Mouse (Mus musculus): ENCODE results near the gene Gm20388. TPM values are rescaled to one million over a fixed set of nuclear protein-coding genes. Genes with fewer than 3 reads are reported as not detected.

The Gm20388 gene
- polyA plus RNA-seq, 1 experiment from 2014 or later = 5.3 TPM

DNA sequence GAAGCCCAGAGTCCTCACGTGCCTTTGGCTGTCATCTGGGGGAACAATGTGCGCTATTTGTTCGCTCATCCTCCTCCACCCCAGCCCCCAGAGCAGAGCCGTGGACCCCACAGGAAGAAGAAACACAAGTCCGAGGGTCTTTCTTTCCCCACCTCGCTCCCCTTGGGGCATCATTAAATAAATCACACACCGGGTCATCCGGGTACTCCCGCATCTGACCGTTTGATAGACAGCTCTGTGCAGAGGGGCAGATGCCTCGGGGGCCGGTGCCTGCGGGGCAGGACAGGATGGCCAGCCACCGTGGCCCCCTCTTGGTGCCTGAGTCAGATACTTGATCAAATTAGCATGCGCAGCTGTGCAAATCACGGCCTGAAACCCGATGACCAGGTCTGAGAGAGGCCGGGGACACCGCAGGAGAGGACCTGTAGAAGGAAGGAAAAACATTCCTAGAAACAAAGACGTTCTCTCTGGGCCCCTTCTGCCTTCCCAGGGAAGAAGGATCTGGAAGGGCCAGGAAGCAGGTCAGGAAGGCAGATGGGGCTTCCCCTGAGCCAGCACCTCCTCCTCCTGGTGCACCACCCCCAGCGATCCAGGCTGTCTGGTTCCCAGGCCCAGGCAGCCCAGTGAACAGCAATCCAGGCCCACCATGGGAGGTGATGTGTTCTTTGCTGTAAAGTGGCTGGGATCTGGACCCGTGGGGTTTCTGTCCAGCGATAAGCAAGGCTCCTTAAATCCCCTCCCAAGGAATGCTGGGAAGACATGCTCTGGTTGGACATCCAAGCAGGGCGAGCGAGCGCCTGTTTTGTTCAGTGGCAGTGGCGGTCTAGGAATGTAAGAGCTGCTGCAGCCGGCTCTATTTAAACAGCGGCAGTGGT lies 1383.8 kb downstream of the Gm20388 start:
- Histone ChIP-seq H3K4me2 (no peak overlapping the region), H3K4me3 (ENCODE audit: low read depth, low read length) (no peak overlapping the region), H3K27me3 (replicated peaks; ENCODE audit: control insufficient read depth, insufficient read depth, low read length) (no peaks in the 10 kb centered on the region), H3K9me3 (ENCODE audit: control insufficient read depth, low read length) (no peaks in the 10 kb centered on the region), H3K27ac (ENCODE audit: low read depth, low read length) (no peak overlapping the region; the same call in 1 of the 2 replicates), H3K4me1 (replicated peaks; ENCODE audit: control insufficient read depth, insufficient read depth, low read length) (peaks cover 3% of the 10 kb centered on the region; the same call in 1 of the 2 replicates), H3K9ac (ENCODE audit: low read depth, low read length) (no peak overlapping the region), H3K36me3 (ENCODE audit: control insufficient read depth, insufficient read depth, low read length) (no peaks in the 10 kb centered on the region)
- 43% methylated on average over 29 of the region's 29 CpGs for WGBS
- DNase-seq (ENCODE audit: low spot score) (no peak), ATAC-seq (replicated peaks; ENCODE audit: low FRiP score) (no peak)

DNA sequence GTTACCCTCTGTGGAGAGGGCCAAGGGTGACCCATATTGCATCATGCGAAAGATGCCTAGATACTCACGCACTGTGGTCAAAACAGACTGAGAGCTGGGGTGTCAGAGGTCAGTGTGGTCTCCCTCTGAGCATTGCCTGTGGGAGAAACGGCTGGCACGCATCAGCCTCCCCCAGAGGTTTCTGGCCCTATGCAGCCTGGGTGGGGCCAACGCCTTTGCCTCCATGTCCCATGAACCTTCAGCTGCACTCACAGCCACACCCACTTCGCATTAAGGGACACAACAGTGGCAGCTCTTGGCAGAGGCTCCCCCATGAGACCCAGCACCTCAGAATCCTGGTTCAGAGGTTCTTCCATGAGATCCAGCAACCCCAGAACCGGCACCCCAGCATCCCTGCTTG lies 1385.4 kb downstream of the Gm20388 start:
- Histone ChIP-seq H3K27me3 (replicated peaks; ENCODE audit: control insufficient read depth, insufficient read depth, low read length) (peaks cover 3% of the 10 kb centered on the region; the same call in 1 of the 2 replicates), H3K4me3 (ENCODE audit: low read depth, low read length) (no peak overlapping the region), H3K36me3 (ENCODE audit: control insufficient read depth, insufficient read depth, low read length) (no peaks in the 10 kb centered on the region), H3K4me1 (replicated peaks; ENCODE audit: control insufficient read depth, insufficient read depth, low read length) (peaks cover 6% of the 10 kb centered on the region; the same call in 1 of the 2 replicates), H3K9ac (ENCODE audit: low read depth, low read length) (no peak overlapping the region), H3K4me2 (no peak overlapping the region), H3K9me3 (ENCODE audit: control insufficient read depth, low read length) (no peaks in the 10 kb centered on the region), H3K27ac (ENCODE audit: low read depth, low read length) (no peak overlapping the region)
- ATAC-seq (replicated peaks; ENCODE audit: low FRiP score) = no peak
- WGBS = 67% methylated on average over 7 of the region's 7 CpGs
- DNase-seq (ENCODE audit: low spot score) = no peak

GRCm38 (mm10) chr8:121296597-121296996 lies 1386.0 kb downstream of the Gm20388 start:
- WGBS = 54% methylated on average over 5 of the region's 5 CpGs
- Histone ChIP-seq H3K4me3 (ENCODE audit: low read depth, low read length) (no peak overlapping the region), H3K4me1 (replicated peaks; ENCODE audit: control insufficient read depth, insufficient read depth, low read length) (peaks cover 11% of the 10 kb centered on the region), H3K27me3 (replicated peaks; ENCODE audit: control insufficient read depth, insufficient read depth, low read length) (peaks cover 5% of the 10 kb centered on the region; the same call in 1 of the 2 replicates), H3K4me2 (no peak overlapping the region), H3K9me3 (ENCODE audit: control insufficient read depth, low read length) (no peaks in the 10 kb centered on the region), H3K9ac (ENCODE audit: low read depth, low read length) (no peak overlapping the region), H3K36me3 (ENCODE audit: control insufficient read depth, insufficient read depth, low read length) (no peaks in the 10 kb centered on the region), H3K27ac (ENCODE audit: low read depth, low read length) (no peak overlapping the region)
- no peak for DNase-seq (ENCODE audit: low spot score)
- ATAC-seq (replicated peaks; ENCODE audit: low FRiP score) = no peak

GRCm38 (mm10) chr8:121297299-121297698 lies 1386.7 kb downstream of the Gm20388 start:
- H3K9ac ChIP-seq (ENCODE audit: low read depth, low read length) = no peak overlapping the region
- H3K27ac ChIP-seq (ENCODE audit: low read depth, low read length) = no peak overlapping the region
- no peak overlapping the region for H3K4me3 ChIP-seq (ENCODE audit: low read depth, low read length)
- H3K27me3 ChIP-seq (replicated peaks; ENCODE audit: control insufficient read depth, insufficient read depth, low read length) = peaks cover 5% of the 10 kb centered on the region; the same call in 1 of the 2 replicates
- ATAC-seq (replicated peaks; ENCODE audit: low FRiP score) (no peak), DNase-seq (ENCODE audit: low spot score) (no peak)
- H3K36me3 ChIP-seq (ENCODE audit: control insufficient read depth, insufficient read depth, low read length) = no peaks in the 10 kb centered on the region
- WGBS = 68% methylated on average over 9 of the region's 9 CpGs
- H3K4me1 ChIP-seq (replicated peaks; ENCODE audit: control insufficient read depth, insufficient read depth, low read length) = peaks cover 16% of the 10 kb centered on the region
- H3K4me2 ChIP-seq = no peak overlapping the region
- H3K9me3 ChIP-seq (ENCODE audit: control insufficient read depth, low read length) = no peaks in the 10 kb centered on the region

GRCm38 (mm10) chr8:121300066-121300465 lies 1389.4 kb downstream of the Gm20388 start:
- Histone ChIP-seq H3K27ac (ENCODE audit: low read depth, low read length) (no peak overlapping the region), H3K9ac (ENCODE audit: low read depth, low read length) (no peak overlapping the region), H3K4me1 (replicated peaks; ENCODE audit: control insufficient read depth, insufficient read depth, low read length) (peaks cover 16% of the 10 kb centered on the region), H3K9me3 (ENCODE audit: control insufficient read depth, low read length) (no peaks in the 10 kb centered on the region), H3K36me3 (ENCODE audit: control insufficient read depth, insufficient read depth, low read length) (no peaks in the 10 kb centered on the region), H3K27me3 (replicated peaks; ENCODE audit: control insufficient read depth, insufficient read depth, low read length) (peaks cover 9% of the 10 kb centered on the region; the same call in 1 of the 2 replicates), H3K4me2 (no peak overlapping the region), H3K4me3 (ENCODE audit: low read depth, low read length) (no peak overlapping the region)
- ATAC-seq (replicated peaks; ENCODE audit: low FRiP score) = no peak
- WGBS = 48% methylated on average over 4 of the region's 4 CpGs
- DNase-seq (ENCODE audit: low spot score) = no peak

GRCm38 (mm10) chr8:121300501-121301411 lies 1390.1 kb downstream of the Gm20388 start:
- Histone ChIP-seq H3K9me3 (ENCODE audit: control insufficient read depth, low read length) (no peaks in the 10 kb centered on the region), H3K4me2 (peak overlapping the region; percentile 33), H3K27ac (ENCODE audit: low read depth, low read length) (peak overlapping the region; percentile 76), H3K4me1 (replicated peaks; ENCODE audit: control insufficient read depth, insufficient read depth, low read length) (peaks cover 16% of the 10 kb centered on the region), H3K27me3 (replicated peaks; ENCODE audit: control insufficient read depth, insufficient read depth, low read length) (peaks cover 13% of the 10 kb centered on the region), H3K4me3 (ENCODE audit: low read depth, low read length) (no peak overlapping the region), H3K9ac (ENCODE audit: low read depth, low read length) (no peak overlapping the region), H3K36me3 (ENCODE audit: control insufficient read depth, insufficient read depth, low read length) (no peaks in the 10 kb centered on the region)
- DNase-seq (ENCODE audit: low spot score) = no peak
- 29% methylated on average over 28 of the region's 28 CpGs for WGBS
- peak; percentile 39; the same call in 1 of the 2 replicates for ATAC-seq (replicated peaks; ENCODE audit: low FRiP score)

DNA sequence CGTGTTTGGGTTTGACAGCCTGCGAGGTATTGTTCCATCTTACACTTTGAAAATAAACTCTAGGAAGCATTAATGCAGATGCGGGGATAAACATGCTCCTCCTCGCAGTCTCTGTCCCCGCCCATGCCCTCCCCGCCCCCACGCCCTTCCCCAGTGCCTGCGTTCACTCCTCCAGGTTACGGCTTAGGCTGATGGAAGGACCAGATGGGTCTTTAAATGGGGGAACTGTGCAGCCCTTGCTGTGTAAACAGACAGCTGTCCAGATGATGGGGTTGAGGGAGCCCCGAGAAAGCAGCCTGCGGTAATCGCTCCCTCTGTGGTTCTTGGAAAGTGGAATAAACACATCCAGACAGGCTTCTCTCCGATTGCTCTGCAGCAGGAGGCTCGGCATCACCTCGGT lies 1390.8 kb downstream of the Gm20388 start:
- Histone ChIP-seq H3K36me3 (ENCODE audit: control insufficient read depth, insufficient read depth, low read length) (no peaks in the 10 kb centered on the region), H3K9me3 (ENCODE audit: control insufficient read depth, low read length) (no peaks in the 10 kb centered on the region), H3K27ac (ENCODE audit: low read depth, low read length) (peak overlapping the region; percentile 76), H3K9ac (ENCODE audit: low read depth, low read length) (no peak overlapping the region), H3K4me2 (peak overlapping the region; percentile 33), H3K4me3 (ENCODE audit: low read depth, low read length) (no peak overlapping the region), H3K27me3 (replicated peaks; ENCODE audit: control insufficient read depth, insufficient read depth, low read length) (peaks cover 13% of the 10 kb centered on the region), H3K4me1 (replicated peaks; ENCODE audit: control insufficient read depth, insufficient read depth, low read length) (peaks cover 13% of the 10 kb centered on the region)
- no peak for ATAC-seq (replicated peaks; ENCODE audit: low FRiP score)
- DNase-seq (ENCODE audit: low spot score) = no peak
- WGBS = 6% methylated on average over 15 of the region's 15 CpGs

GRCm38 (mm10) chr8:121301978-121302649 lies 1391.5 kb downstream of the Gm20388 start:
- H3K27me3 ChIP-seq (replicated peaks; ENCODE audit: control insufficient read depth, insufficient read depth, low read length) = peaks cover 13% of the 10 kb centered on the region

More at GRCm38 (mm10) chr8:121301978-121302649, 1391.5 kb downstream of the Gm20388 start:
- Histone ChIP-seq H3K27ac (ENCODE audit: low read depth, low read length) (peak overlapping the region; percentile 76), H3K9ac (ENCODE audit: low read depth, low read length) (no peak overlapping the region), H3K4me2 (peak overlapping the region; percentile 33), H3K9me3 (ENCODE audit: control insufficient read depth, low read length) (no peaks in the 10 kb centered on the region), H3K4me3 (ENCODE audit: low read depth, low read length) (no peak overlapping the region), H3K4me1 (replicated peaks; ENCODE audit: control insufficient read depth, insufficient read depth, low read length) (peaks cover 13% of the 10 kb centered on the region), H3K36me3 (ENCODE audit: control insufficient read depth, insufficient read depth, low read length) (no peaks in the 10 kb centered on the region)
- WGBS = 32% methylated on average over 10 of the region's 10 CpGs
- no peak for ATAC-seq (replicated peaks; ENCODE audit: low FRiP score)
- DNase-seq (ENCODE audit: low spot score) = no peak
